In the genomic region with DNA sequence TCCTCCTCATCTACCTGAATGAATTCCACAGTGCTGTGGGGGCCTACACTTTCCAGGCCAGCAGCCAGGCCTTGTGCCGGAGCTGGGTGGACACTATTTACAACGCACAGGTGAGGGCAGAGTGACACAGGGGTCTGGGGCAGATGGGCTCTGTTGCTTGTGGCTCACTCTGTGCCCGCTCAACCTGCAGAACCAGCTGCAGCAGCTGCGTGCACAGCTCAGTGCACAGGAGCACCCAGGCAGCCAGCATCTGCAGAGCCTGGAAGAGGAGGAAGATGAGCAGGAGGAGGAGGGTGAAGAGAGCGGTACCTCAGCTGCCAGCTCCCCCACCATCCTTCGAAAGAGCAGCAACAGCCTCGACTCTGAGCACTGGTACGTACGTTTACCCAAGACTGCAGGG, we compare ENCODE assay signal across 28 mouse cellular contexts. TPM values are rescaled to one million over a fixed set of nuclear protein-coding genes. Genes with fewer than 3 reads are reported as not detected.
DNase-seq lines count a peak whose midpoint lies in the region; ATAC-seq and TF ChIP-seq lines count a peak whose summit lies in the region.
"Had no signal": no experiment of that assay in that cellular context is flagged by ENCODE, and none has a peak within 500 bp of the region (broad histone marks: within the 10 kb centered on the region; RNA-seq: fewer than 3 reads in every experiment).

No protein-coding gene starts in this region.

- WGBS in kidney, embryonic 15.5 days: 57% methylated on average over 9 of the region's 9 CpGs
- 60% methylated on average over 9 of the region's 9 CpGs for WGBS in kidney, embryonic 14.5 days
- 83% methylated on average over 9 of the region's 9 CpGs for WGBS in liver, embryonic 13.5 days (ENCODE audit: insufficient replicate concordance)
- 82% methylated on average over 9 of the region's 9 CpGs for whole genome bisulfite sequencing in liver, postnatal 0 days (ENCODE audit: insufficient replicate concordance)

- H3K4me3 ChIP-seq in kidney, embryonic 15.5 days (replicated peaks): no peak overlapping the region
- no peak overlapping the region for H3K4me3 ChIP-seq in kidney, embryonic 14.5 days (ENCODE audit: low read length)
- no peak overlapping the region for H3K4me3 ChIP-seq in liver, embryonic 13.5 days (replicated peaks)
- H3K4me3 ChIP-seq in liver, postnatal 0 days (ENCODE audit: low read depth, low read length): no peak overlapping the region
- no peak overlapping the region for H3K4me3 ChIP-seq in myocyte
- H3K4me3 ChIP-seq: embryonic facial prominence, embryonic 12.5 days; embryonic facial prominence, embryonic 15.5 days; gastrocnemius, adult 2 months; heart, embryonic 13.5 days; hindbrain, embryonic 15.5 days had no signal

- H3K79me2 ChIP-seq in myocyte (ENCODE audit: control insufficient read depth, insufficient read depth): no peaks in the 10 kb centered on the region

- TF ChIP-seq EP300 in liver, postnatal 0 days (IDR thresholded peaks at IDR 0.05; ENCODE audit: low read depth): no peak

- H3K4me2 ChIP-seq in kidney, embryonic 15.5 days: no peak overlapping the region
- no peak overlapping the region for H3K4me2 ChIP-seq in kidney, embryonic 14.5 days (replicated peaks; ENCODE audit: low read depth, low read length)
- H3K4me2 ChIP-seq in liver, embryonic 13.5 days: no peak overlapping the region
- no peak overlapping the region for H3K4me2 ChIP-seq in liver, postnatal 0 days (ENCODE audit: low read depth, low read length)
- H3K4me2 ChIP-seq in myocyte (ENCODE audit: low read depth): no peak overlapping the region
- H3K4me2 ChIP-seq: embryonic facial prominence, embryonic 12.5 days; embryonic facial prominence, embryonic 15.5 days; heart, embryonic 13.5 days; hindbrain, embryonic 15.5 days had no signal

- H3K4me1 ChIP-seq in kidney, embryonic 15.5 days: peaks cover 57% of the 10 kb centered on the region
- peaks cover 31% of the 10 kb centered on the region for H3K4me1 ChIP-seq in kidney, embryonic 14.5 days (ENCODE audit: control insufficient read depth, insufficient read depth, low read length)
- peaks cover 70% of the 10 kb centered on the region for H3K4me1 ChIP-seq in liver, embryonic 13.5 days (replicated peaks)
- peaks cover 11% of the 10 kb centered on the region; the same call in 1 of the 2 replicates for H3K4me1 ChIP-seq in liver, postnatal 0 days (ENCODE audit: insufficient read depth)

- H3K27ac ChIP-seq in kidney, embryonic 15.5 days: 0 out of 2 replicates have a peak overlapping the region, but pooled peaks have one; percentile 10
- H3K27ac ChIP-seq in kidney, embryonic 14.5 days (ENCODE audit: low read depth, low read length): no peak overlapping the region
- H3K27ac ChIP-seq in liver, embryonic 13.5 days: peak overlapping the region; percentile 91
- no peak overlapping the region for H3K27ac ChIP-seq in liver, postnatal 0 days (ENCODE audit: low read depth)
- H3K27ac ChIP-seq: embryonic facial prominence, embryonic 12.5 days; embryonic facial prominence, embryonic 15.5 days; gastrocnemius, adult 2 months; heart, embryonic 13.5 days; hindbrain, embryonic 15.5 days had no signal

- no peak for ATAC-seq in kidney, embryonic 15.5 days (replicated peaks; ENCODE audit: low FRiP score)
- no peak for ATAC-seq in kidney, embryonic 14.5 days (ENCODE audit: low FRiP score, low TSS enrichment)
- no peak for ATAC-seq in liver, embryonic 13.5 days (ENCODE audit: low read depth)
- ATAC-seq in liver, postnatal 0 days: no peak
- ATAC-seq: CD4-positive, CD25-positive, alpha-beta regulatory T cell, adult 4 months; forebrain, embryonic 14.5 days; forebrain, postnatal 0 days had no signal

- TF ChIP-seq POLR2A in myocyte (IDR thresholded peaks at IDR 0.05; ENCODE audit: insufficient read length, low read depth): peak; percentile 22

- TF ChIP-seq CTCF in liver, postnatal 0 days (IDR thresholded peaks at IDR 0.05; ENCODE audit: low read depth): no peak

- H3K9ac ChIP-seq in kidney, embryonic 15.5 days: no peak overlapping the region
- H3K9ac ChIP-seq in kidney, embryonic 14.5 days (ENCODE audit: low read depth, low read length): no peak overlapping the region
- H3K9ac ChIP-seq in liver, embryonic 13.5 days: no peak overlapping the region
- no peak overlapping the region for H3K9ac ChIP-seq in liver, postnatal 0 days (replicated peaks)
- H3K9ac ChIP-seq: embryonic facial prominence, embryonic 12.5 days; embryonic facial prominence, embryonic 15.5 days; forebrain, postnatal 0 days; heart, embryonic 13.5 days; hindbrain, embryonic 15.5 days had no signal

- no peak overlapping the region for H3ac ChIP-seq in myocyte (ENCODE audit: control insufficient read depth, insufficient read length)

- no peak for DNase-seq in liver, embryonic 13.5 days
- DNase-seq in liver, postnatal 0 days: no peak
- peak; percentile 78 for DNase-seq in A20 (ENCODE audit: low read depth, low spot score)
- DNase-seq in cerebellum, adult 18-20 months: no peak
- DNase-seq: adrenal gland, adult 2 months; adrenal gland, postnatal 14 days; cerebellum, adult 11-12 months; cerebellum, adult 9-11 months; cerebellum, postnatal 25 days; forebrain, postnatal 0 days; gastrocnemius, adult 2 months; gastrocnemius, postnatal 14 days; heart, adult 11 months; heart, postnatal 14 days; heart, postnatal 4 days had no signal

- peaks cover 71% of the 10 kb centered on the region for H3K36me3 ChIP-seq in kidney, embryonic 15.5 days
- peaks cover 51% of the 10 kb centered on the region for H3K36me3 ChIP-seq in kidney, embryonic 14.5 days (ENCODE audit: control insufficient read depth, insufficient read depth, low read length)
- peaks cover 52% of the 10 kb centered on the region for H3K36me3 ChIP-seq in liver, embryonic 13.5 days
- peaks cover 7% of the 10 kb centered on the region for H3K36me3 ChIP-seq in liver, postnatal 0 days (replicated peaks; ENCODE audit: insufficient read depth, low read length)
- peaks cover 31% of the 10 kb centered on the region for H3K36me3 ChIP-seq in myocyte (ENCODE audit: control insufficient read depth, insufficient read depth)

- H3K27me3 ChIP-seq in kidney, embryonic 15.5 days: peaks cover 27% of the 10 kb centered on the region
- H3K27me3 ChIP-seq in kidney, embryonic 14.5 days (ENCODE audit: control insufficient read depth, insufficient read depth, low read length): peaks cover 8% of the 10 kb centered on the region; the same call in 1 of the 2 replicates
- H3K27me3 ChIP-seq in liver, embryonic 13.5 days: peaks cover 33% of the 10 kb centered on the region
- peaks cover 27% of the 10 kb centered on the region for H3K27me3 ChIP-seq in liver, postnatal 0 days (ENCODE audit: insufficient read depth, low read length)
- no peaks in the 10 kb centered on the region for H3K27me3 ChIP-seq in myocyte (ENCODE audit: control insufficient read depth, insufficient read depth, insufficient read length)

- H3K9me3 ChIP-seq in kidney, embryonic 15.5 days (replicated peaks): no peaks in the 10 kb centered on the region
- H3K9me3 ChIP-seq in kidney, embryonic 14.5 days (ENCODE audit: control insufficient read depth, low read length): no peaks in the 10 kb centered on the region
- H3K9me3 ChIP-seq in liver, embryonic 13.5 days (replicated peaks): no peaks in the 10 kb centered on the region
- no peaks in the 10 kb centered on the region for H3K9me3 ChIP-seq in liver, postnatal 0 days (ENCODE audit: low read length)
- H3K9me3 ChIP-seq: embryonic facial prominence, embryonic 12.5 days; embryonic facial prominence, embryonic 15.5 days; heart, embryonic 13.5 days; hindbrain, embryonic 15.5 days had no signal

TF ChIP-seq in myocyte, 11 proteins besides CTCF, POLR2A, EP300 and RAD21:
- TF ChIP-seq POLR2AphosphoS2 (IDR thresholded peaks at IDR 0.05; ENCODE audit: insufficient read length, low read depth) (peak; percentile 55), SRF (IDR thresholded peaks at IDR 0.05; ENCODE audit: control insufficient read depth, insufficient read length, low read depth) (no peak)

RNA-seq across cellular contexts. Expression of a gene that starts 3.4 kb away (rescaled TPM):
- 1.5 and 2.4 TPM in 2 replicates for polyA plus RNA-seq in kidney, embryonic 15.5 days (2015; fragmentation: Nextera tagmentation; extraction: Ambion mirVana)
- 0.57 and 1.9 TPM in 2 replicates for polyA plus RNA-seq in kidney, embryonic 14.5 days (2014; fragmentation: Nextera tagmentation; extraction: Ambion mirVana)
- 0.37 and 0.48 TPM in 2 replicates for polyA plus RNA-seq in liver, embryonic 13.5 days (2015; fragmentation: Nextera tagmentation; extraction: Ambion mirVana)
- 0.15 TPM in 1 of 2 replicates, not detected in the other for polyA plus RNA-seq in liver, postnatal 0 days (2015; fragmentation: Nextera tagmentation; extraction: Ambion mirVana)
- 4.0 TPM for polyA plus RNA-seq in myocyte (2012; fragmentation: generic; extraction: Trizol)
- polyA plus RNA-seq: forebrain, embryonic 11.5 days had no signal

RNA-seq across cellular contexts. Expression of a gene that starts 39.8 kb away (rescaled TPM):
- polyA plus RNA-seq in kidney, embryonic 15.5 days (2015; fragmentation: Nextera tagmentation; extraction: Ambion mirVana): 25.5 and 28.1 TPM in 2 replicates
- 36.1 and 36.3 TPM in 2 replicates for polyA plus RNA-seq in kidney, embryonic 14.5 days (2014; fragmentation: Nextera tagmentation; extraction: Ambion mirVana)
- polyA plus RNA-seq in liver, embryonic 13.5 days (2015; fragmentation: Nextera tagmentation; extraction: Ambion mirVana): 1.8 and 2.1 TPM in 2 replicates
- polyA plus RNA-seq in liver, postnatal 0 days (2015; fragmentation: Nextera tagmentation; extraction: Ambion mirVana): 1.8 and 2.2 TPM in 2 replicates
- polyA plus RNA-seq in myocyte (2012; fragmentation: generic; extraction: Trizol): 0.65 TPM
- polyA plus RNA-seq: forebrain, embryonic 14.5 days had no signal

RNA-seq across cellular contexts. Expression of a gene that starts 40.0 kb away (rescaled TPM):
- polyA plus RNA-seq in kidney, embryonic 15.5 days (2015; fragmentation: Nextera tagmentation; extraction: Ambion mirVana): 19.8 and 20.9 TPM in 2 replicates
- 10.4 and 16.1 TPM in 2 replicates for polyA plus RNA-seq in kidney, embryonic 14.5 days (2014; fragmentation: Nextera tagmentation; extraction: Ambion mirVana)
- 4.9 and 5.1 TPM in 2 replicates for polyA plus RNA-seq in liver, embryonic 13.5 days (2015; fragmentation: Nextera tagmentation; extraction: Ambion mirVana)
- polyA plus RNA-seq in liver, postnatal 0 days (2015; fragmentation: Nextera tagmentation; extraction: Ambion mirVana): 1.8 and 2.1 TPM in 2 replicates
- 65.8 TPM for polyA plus RNA-seq in myocyte (2012; fragmentation: generic; extraction: Trizol)

RNA-seq across cellular contexts. Expression of a gene that starts 46.3 kb away (rescaled TPM):
- polyA plus RNA-seq in kidney, embryonic 15.5 days (2015; fragmentation: Nextera tagmentation; extraction: Ambion mirVana): 0.08 and 0.17 TPM in 2 replicates
- polyA plus RNA-seq in kidney, embryonic 14.5 days (2014; fragmentation: Nextera tagmentation; extraction: Ambion mirVana): not detected in 2 replicates
- polyA plus RNA-seq in liver, embryonic 13.5 days (2015; fragmentation: Nextera tagmentation; extraction: Ambion mirVana): 0.06 TPM in 1 of 2 replicates, not detected in the other
- not detected in 2 replicates for polyA plus RNA-seq in liver, postnatal 0 days (2015; fragmentation: Nextera tagmentation; extraction: Ambion mirVana)
- polyA plus RNA-seq in myocyte (2012; fragmentation: generic; extraction: Trizol): not detected
- polyA plus RNA-seq: adrenal gland, adult 2 months; brain, embryonic 14.5 days; C2C12; CD4-positive, CD25-positive, alpha-beta regulatory T cell, adult 4 months; embryonic facial prominence, embryonic 12.5 days; forebrain, embryonic 11.5 days; forebrain, embryonic 14.5 days; forebrain, postnatal 0 days; frontal cortex, adult 2 months; heart, embryonic 13.5 days; hindbrain, embryonic 15.5 days had no signal

Comparison
In these comparisons a context has a peak if more than half of its experiments do, and no peak if none do; other contexts are left out.
1. H3K27ac ChIP-seq: peak in kidney, embryonic 15.5 days (single experiment) and liver, embryonic 13.5 days (single experiment); none in kidney, embryonic 14.5 days (single experiment) and liver, postnatal 0 days (single experiment).